Mouse (Mus musculus) brain, embryonic 18.5 days (tissue): ENCODE measurements around the gene Tomm40.

Experiments
- DNase-seq: peaks from one replicate; pipeline ENCODE4 v3.0.0-alpha.2; 2012; ENCODE audit warnings: low read depth, low spot score

Tomm40 gene

DNA sequence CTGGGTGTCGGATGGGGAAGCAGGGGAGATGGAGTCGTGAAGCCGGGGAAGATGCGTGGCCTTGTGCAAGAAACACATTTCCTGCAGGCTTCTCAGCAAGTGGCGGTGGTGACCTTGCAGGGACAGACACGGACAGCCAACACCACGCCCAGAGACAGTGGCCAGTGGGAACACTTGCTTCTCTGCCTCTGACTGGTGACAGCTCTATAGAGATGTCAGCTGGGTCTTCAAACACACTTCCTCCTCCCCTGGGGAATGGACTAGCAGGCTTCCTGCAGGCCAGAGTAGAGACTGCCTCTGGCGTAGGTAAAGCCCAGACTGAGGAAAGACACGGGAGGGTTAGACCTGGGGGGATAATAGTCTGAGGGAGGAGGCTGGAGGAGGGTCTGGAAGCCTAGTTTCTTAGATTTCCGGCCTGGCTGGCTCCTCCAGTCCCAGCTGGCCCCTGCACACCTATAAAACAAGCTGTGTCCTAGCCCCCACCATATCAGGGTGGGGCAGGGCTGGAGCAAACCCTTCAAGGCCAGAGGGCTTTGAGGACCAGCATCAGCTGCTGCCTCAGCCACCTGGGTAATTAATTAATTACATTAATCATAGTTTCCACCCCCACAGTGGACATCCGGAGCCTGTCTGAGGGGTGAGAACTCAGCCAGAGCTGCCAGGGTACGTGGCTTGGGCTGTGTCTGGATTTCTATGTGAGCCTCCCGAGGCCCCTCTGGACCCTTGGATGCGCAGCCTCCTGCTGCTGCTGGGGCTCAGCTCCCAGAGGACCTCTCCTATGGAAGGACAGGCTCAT lies 29.6 kb upstream of the Tomm40 start:
- no peak for DNase-seq

GRCm38 (mm10) chr7:19743791-19744190 lies 28.6 kb upstream of the Tomm40 start:
- DNase-seq: no peak

DNA sequence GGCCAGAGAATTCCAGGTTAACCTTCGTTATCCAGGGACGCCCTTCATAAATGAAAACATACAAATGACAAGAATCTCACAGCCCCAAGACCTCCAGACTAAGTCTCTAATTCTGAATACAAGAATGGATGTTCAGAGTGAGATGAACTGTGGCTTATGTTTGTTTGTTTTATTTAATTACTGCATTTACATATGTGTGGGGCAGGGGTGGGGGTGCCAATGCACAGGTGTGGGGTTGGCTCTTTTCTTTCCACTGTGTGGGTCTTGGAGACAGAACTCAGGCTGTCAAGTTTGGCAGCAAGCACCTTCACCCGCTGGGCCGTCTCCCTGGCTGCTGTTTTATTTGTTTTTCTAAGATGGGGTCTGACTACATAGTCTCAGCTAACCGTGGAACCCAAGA lies 27.2 kb upstream of the Tomm40 start:
- no peak for DNase-seq

- no peak for DNase-seq
Observed at GRCm38 (mm10) chr7:19741329-19742031, 26.2 kb upstream of the Tomm40 start.

- DNase-seq: no peak
Observed at GRCm38 (mm10) chr7:19740269-19740668, 25.0 kb upstream of the Tomm40 start.

DNA sequence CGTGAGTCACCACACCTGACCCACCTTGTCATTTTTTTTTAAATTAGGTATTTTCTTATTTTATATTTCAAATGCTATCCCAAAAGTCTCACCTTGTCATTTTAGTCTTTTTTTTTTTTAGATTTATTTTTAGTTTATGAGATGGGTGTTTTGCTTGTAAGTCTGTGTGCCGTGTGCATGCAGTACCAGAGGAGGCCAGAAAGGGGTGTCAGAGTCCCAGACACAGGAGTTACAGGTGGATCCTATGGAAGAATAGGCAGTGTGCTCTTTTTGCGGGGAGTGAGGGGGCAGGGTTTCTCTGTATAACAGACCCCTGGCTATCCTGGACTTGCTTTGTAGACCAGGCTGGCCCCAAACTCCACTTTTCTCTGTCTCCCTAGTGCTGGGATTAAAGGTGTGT lies 23.5 kb upstream of the Tomm40 start:
- no peak for DNase-seq

DNA sequence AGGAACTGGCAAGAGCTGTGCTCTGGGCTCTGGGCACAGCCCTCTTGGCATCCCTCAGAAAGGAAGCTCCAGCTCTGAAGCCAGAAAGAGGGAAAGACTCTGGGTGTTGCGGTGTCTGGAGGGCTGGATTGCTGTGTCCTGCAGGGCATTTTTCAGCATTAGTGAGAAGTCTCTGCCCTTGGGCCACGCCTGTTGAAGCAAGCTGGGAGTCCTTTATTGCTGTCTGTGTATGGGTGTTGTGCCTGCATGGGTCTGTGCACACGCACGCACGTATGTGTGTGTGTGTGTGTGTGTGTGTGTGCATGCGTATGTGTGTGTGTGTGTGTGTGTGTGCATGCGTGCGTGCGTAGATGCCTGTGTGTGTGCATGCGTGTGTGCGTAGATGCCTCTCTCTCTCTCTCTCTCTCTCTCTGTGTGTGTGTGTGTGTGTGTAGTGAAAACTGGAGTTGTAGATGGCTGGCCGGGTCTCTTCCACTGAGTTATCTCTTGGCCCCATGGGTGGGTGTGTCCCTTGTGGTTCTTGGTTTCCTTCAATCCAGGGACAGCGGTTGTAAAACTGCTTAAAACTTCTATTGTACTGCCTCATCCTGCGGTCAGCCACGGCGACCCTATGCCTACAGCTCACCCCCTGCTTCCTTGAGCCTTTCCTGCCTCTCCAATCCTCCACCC lies 21.3 kb upstream of the Tomm40 start:
- no peak for DNase-seq

- DNase-seq: no peak
Observed at GRCm38 (mm10) chr7:19734178-19734666, 19.0 kb upstream of the Tomm40 start.

DNA sequence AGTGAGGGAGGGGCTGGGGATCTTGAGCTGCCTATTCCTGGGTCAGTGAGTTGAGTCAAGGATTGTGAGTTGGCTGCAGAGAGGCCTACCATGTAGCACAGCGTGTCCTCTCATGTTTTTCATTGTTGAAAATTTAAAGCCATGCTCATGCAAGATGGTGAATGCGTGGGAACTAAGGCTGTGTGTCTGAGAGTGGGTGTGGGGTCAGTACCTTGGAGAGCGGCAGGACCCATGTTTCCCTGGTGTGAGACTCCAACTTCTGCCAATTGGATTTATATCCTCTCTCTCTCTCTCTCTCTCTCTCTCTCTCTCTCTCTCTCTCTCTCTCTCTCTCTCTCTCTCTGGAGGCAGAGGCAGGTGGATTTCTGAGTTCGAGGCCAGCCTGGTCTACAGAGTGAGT lies 11.3 kb upstream of the Tomm40 start:
- no peak for DNase-seq

DNA sequence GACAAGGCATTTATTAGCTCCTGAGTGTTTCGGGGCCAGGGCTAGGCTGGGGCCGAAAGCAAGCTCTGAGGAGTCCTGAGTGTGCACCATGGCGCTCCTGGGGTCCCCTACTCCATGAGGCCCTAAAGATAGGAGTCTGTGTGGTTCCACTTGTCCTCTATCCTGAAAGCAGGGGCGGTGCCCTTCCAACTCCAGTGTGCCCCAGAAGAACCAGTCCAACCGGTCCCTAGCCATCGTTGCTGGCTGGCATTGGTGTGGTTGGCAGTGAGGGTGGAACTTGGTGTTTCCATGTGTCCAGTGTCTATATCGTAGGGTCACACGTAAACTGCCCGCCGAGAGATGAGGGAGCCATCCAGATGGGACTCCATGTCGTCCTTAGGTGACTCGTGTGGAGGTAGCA lies 8.9 kb upstream of the Tomm40 start:
- no peak for DNase-seq

DNA sequence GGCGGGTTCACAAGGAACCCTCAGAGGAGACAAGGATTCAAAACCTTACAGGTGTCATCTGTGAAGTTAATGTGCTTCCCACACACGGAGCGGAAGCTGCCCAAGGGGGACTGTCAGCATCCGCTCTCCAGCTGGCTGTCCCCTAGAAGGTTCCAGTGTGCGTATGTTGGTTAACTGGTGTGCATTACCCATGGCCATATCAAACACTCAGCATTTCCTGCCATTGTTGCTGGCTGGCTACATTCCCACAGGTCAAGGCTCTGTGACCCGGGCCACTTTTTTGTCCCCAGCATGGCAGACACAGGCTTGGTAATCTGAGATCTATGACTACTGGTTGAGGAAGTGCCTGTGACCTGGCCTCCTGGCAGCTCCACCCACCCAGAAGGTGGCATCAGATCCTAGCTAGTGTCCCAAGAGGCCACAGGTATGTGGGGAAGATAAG lies 7.5 kb upstream of the Tomm40 start:
- no peak for DNase-seq

- no peak for DNase-seq
Observed at GRCm38 (mm10) chr7:19719200-19719599, 4.0 kb upstream of the Tomm40 start.

DNA sequence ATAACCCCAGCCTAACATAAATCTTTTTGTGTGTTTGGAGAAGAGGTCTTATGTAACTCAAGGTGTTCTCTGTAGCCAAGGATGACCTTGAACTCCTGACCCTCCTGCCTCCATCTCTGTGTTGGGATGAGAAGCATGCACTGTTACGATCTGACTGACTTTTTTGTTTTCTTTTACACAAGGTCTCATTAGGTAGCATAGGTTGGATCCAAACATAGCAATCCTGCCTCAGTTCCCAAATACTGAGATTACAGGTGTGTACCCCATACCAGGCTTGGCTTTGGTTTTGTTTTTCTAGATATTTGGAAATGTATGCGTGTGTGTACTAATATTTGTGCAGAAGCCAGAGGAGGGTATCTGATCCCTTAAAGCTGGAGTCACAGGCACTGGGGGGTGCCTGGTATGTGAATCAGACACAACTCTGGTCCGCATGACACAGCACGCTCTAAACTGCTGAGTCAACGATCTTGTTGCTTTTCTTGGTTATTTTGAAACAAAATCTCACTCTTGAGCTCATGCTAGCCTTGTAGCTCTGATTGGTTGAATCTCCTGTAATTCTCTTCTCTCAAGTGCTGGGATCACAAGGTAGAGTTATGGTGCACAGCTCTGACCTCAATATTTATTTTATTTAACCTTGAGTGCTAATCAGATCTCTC lies 3.2 kb upstream of the Tomm40 start:
- DNase-seq: no peak

DNA sequence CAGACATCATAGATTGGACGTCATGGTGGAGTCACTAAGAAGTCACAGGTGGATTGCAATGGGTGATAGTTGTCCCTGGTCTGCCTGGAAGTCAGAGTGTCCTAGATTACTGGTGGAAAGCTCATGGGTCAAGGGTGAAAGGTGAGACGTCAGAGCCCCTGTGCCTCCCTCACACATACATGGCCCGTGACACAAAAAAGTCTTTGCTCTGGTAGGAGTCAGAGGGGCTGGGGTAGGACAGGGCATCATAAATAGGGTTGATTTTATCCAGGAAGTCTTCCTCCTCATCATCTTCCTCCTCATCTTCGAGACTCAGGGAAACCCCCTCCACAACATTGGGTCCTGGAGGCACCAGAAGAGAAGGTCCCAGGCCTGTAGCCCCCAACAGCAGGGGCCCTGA lies 2.1 kb upstream of the Tomm40 start:
- DNase-seq: no peak

DNA sequence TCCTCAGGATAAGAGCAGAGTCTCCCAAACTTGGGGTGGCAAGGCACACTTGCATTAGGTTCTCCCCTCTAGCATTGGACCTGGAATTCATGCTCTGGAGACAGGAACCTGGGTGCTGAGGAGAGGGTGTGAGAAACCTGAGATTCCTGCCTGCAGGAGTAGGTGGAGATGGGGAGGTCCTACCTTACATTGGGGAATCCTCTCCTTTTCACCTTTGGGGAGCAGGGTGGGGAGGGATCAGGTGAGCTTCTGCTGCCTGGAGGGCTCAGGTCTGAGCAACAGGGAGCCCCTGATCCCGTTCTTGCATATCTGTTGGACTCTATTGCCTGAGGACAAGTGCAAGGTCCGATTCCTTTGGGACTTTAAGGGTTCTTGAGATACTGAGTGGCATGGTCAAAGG lies 1.6 kb upstream of the Tomm40 start:
- no peak for DNase-seq

DNA sequence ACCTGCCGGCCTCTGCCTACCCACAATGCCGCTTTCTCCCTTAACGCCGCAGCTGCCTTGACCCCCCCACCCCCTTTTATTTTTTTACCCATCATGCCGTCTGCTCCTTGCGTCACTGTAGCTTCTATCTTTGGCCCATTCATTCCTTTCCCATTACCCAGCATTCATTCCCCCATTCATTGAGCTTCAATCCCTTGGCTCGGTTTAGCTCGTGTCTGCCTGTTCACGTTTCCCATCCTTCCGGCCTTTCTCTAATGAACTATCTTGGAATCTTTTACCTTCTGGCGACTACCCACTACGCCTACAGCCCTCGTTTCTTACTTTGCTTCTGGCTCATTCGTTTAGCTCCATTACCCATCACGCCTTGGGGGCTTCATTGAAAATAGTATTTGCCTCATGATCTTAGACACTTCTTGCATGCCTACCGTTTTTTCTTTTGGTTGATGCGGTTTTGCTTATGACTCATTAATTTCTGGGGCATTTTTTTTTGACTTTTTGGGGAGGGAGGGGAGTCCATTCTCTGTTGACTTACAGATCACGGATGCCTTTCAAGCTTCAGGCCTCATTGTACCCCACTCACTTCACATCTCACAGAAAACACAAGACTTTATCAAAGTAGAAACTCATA lies 931 bp upstream of the Tomm40 start:
- no peak for DNase-seq

DNA sequence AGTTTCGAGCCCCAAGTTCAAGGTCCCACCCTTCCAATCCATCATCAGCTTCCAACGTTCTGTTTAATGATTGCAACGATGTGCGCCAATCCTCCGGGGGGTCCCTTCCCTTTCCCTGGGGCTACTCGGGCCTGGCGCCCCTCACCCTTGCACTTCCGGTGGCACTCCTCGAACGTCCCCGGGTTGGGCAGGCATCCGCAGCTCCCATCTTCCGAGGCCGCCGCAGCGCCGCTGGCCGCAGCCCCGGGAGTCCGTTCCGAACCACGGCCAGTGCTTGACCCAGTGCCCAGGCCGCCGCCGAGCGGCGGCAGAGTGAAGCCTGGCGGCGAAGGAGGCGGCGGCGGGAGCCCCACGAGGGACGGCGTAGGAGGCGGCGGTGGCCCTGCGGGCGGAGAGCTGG lies 402 bp downstream of the Tomm40 start:
- no peak for DNase-seq

GRCm38 (mm10) chr7:19713598-19713997 lies 1.6 kb downstream of the Tomm40 start:
- no peak for DNase-seq

DNA sequence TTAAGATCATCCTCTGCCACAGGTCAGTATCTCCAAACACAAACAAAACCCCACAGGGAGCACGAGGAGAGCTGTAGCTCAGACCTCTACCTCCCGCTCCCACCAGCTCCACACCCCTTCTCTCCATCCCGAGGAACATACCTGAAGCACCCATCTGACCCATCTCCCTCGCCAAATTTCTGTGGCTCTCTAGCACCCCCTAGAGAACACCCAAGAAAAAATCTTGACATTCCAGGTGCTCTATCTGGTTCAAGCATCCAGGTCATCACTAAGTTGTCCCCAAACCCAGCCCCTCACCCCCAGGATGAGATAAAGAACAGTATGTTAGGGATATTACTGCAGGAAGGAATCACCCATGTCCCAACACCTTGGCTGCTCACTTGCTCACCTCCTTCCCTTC lies 2.0 kb downstream of the Tomm40 start:
- DNase-seq: no peak

- DNase-seq: no peak
Observed at GRCm38 (mm10) chr7:19712414-19712813, 2.8 kb downstream of the Tomm40 start.

- no peak for DNase-seq
Observed at GRCm38 (mm10) chr7:19710650-19711049, 4.6 kb downstream of the Tomm40 start.

- no peak for DNase-seq
Observed at GRCm38 (mm10) chr7:19705271-19705670, 10.0 kb downstream of the Tomm40 start.
